Mouse (Mus musculus): ENCODE results near the gene Hpca.

- TF ChIP-seq POLR2A (IDR thresholded peaks at IDR 0.05; ENCODE audit: low read depth, low read length) (no peak), CTCF (IDR thresholded peaks at IDR 0.05; ENCODE audit: extremely low read depth, insufficient read depth, insufficient read length, insufficient replicate concordance) (no peak)
Observed at GRCm38 (mm10) chr4:129084896-129085295, 36.9 kb downstream of the Hpca start.

All from spleen, adult 2 months (tissue).